Mouse (Mus musculus) hindbrain, postnatal 0 days (tissue): ENCODE data around the gene Snx3. TPM values are rescaled to one million over a fixed set of nuclear protein-coding genes. Genes with fewer than 3 reads are reported as not detected.

Source experiments
- ATAC-seq: fragments of 200-750 bp; cut with Nextera tagmentation; 2 replicates; pipeline ENCODE4 v1.8.0; 2017; ENCODE audit warnings: mild to moderate bottlenecking, moderate TSS enrichment, moderate library complexity
- DNase-seq: peaks from one replicate; pipeline ENCODE4 v3.0.0-alpha.2; 2015; ENCODE audit warnings: low spot score
- H3K27ac ChIP-seq: fragments of 300-500 bp; sonication (generic); 2 replicates; pipeline ENCODE4 v1.5.1; 2014; ENCODE audit warnings: mild to moderate bottlenecking
- H3K27me3 ChIP-seq: fragments of 300-500 bp; sonication (generic); 2 replicates; pipeline ENCODE4 v1.6.1; 2014; ENCODE audit warnings: low read length, mixed read lengths; ENCODE audit not compliant: insufficient read depth
- H3K36me3 ChIP-seq: fragments of 300-500 bp; sonication (generic); 2 replicates; pipeline ENCODE4 v1.6.1; 2014; ENCODE audit warnings: low read length, mixed read lengths; ENCODE audit not compliant: insufficient read depth
- H3K4me1 ChIP-seq: fragments of 300-500 bp; sonication (generic); 2 replicates; pipeline ENCODE4 v1.6.1; 2014; ENCODE audit warnings: antibody characterized with exemption, low read length, mixed read lengths; ENCODE audit not compliant: insufficient read depth
- H3K4me2 ChIP-seq: fragments of 300-500 bp; sonication (generic); 2 replicates; pipeline ENCODE4 v1.6.1; 2014; ENCODE audit warnings: low read depth, mild to moderate bottlenecking, low read length, moderate library complexity, mixed read lengths
- H3K4me3 ChIP-seq: fragments of 300-500 bp; sonication (generic); 2 replicates; pipeline ENCODE4 v1.5.1; 2014; ENCODE audit warnings: low read length
- H3K9ac ChIP-seq: fragments of 300-500 bp; sonication (generic); replicated peaks from 2 replicates; pipeline ENCODE4 v1.6.1; 2014; ENCODE audit warnings: mild to moderate bottlenecking, low read length, moderate library complexity, mixed read lengths
- H3K9me3 ChIP-seq: fragments of 300-500 bp; sonication (generic); 2 replicates; pipeline ENCODE4 v1.6.1; 2016; ENCODE audit warnings: low read length, mixed read lengths
- CTCF ChIP-seq: IDR thresholded peaks from 2 replicates; pipeline ENCODE4 v1.5.1; 2016; ENCODE audit warnings: antibody characterized with exemption, control low read depth, low read depth
- WGBS: fragments of 180-500 bp; shearing (Covaris S2); extraction: QIAGEN DNeasy Blood & Tissue Kit; methylation state at CpG from one replicate; pipeline ENCODE4 v1.1.7; 2014; 5-methylcytosine and 5-hydroxymethylcytosine counted together
- polyA plus RNA-seq: library from polyadenylated mRNA; unstranded; fragments of >200 nt; fragmentation: Nextera tagmentation; extraction: Ambion mirVana; gene quantifications from 2 replicates; pipeline ENCODE4 v1.2.1, GENCODE M21; 2015
- total RNA-seq: library from RNA; depleted of rRNA; stranded (reverse); fragments of >200 nt; gene quantifications from 2 replicates; pipeline ENCODE4 v1.2.3, GENCODE M21; 2014; rRNA removed

The Snx3 gene
- 129 and 134 TPM in 2 replicates for total RNA-seq
- polyA plus RNA-seq = 339 and 344 TPM in 2 replicates

- DNase-seq = peak; percentile 97
- no peak for TF ChIP-seq CTCF
- WGBS = under 1% methylated on average over 68 of the region's 68 CpGs
These were observed at the start of gene Snx3 for GRCm38 (mm10) chr10:42501775-42502348. TSS of gene Snx3 (plus strand) at chr10:42502030.

GRCm38 (mm10) chr10:42454266-42454665, 47.6 kb upstream of the Snx3 start:
- Histone ChIP-seq H3K36me3 (no peaks in the 10 kb centered on the region), H3K9ac (no peak overlapping the region), H3K9me3 (peaks cover 1% of the 10 kb centered on the region; the same call in 1 of the 2 replicates), H3K4me2 (no peak overlapping the region), H3K27ac (no peak overlapping the region), H3K4me3 (no peak overlapping the region), H3K27me3 (no peaks in the 10 kb centered on the region), H3K4me1 (no peaks in the 10 kb centered on the region)
- no peak for DNase-seq
- WGBS = 66% methylated on average over 11 of the region's 11 CpGs
- no peak for ATAC-seq
- no peak for TF ChIP-seq CTCF

More at GRCm38 (mm10) chr10:42501775-42502348, at the start of gene Snx3:
- Histone ChIP-seq H3K4me1 (no peaks in the 10 kb centered on the region; the same call in 1 of the 2 replicates), H3K36me3 (no peaks in the 10 kb centered on the region), H3K9ac (peak within 1 kb of the TSS; percentile 78), H3K27me3 (no peaks in the 10 kb centered on the region), H3K9me3 (no peaks in the 10 kb centered on the region), H3K27ac (peak within 1 kb of the TSS; percentile 85), H3K4me3 (peak within 1 kb of the TSS; percentile 99), H3K4me2 (peak within 1 kb of the TSS; percentile 81)
- ATAC-seq = peak; percentile 98

- Histone ChIP-seq H3K27me3 (no peaks in the 10 kb centered on the region), H3K36me3 (no peaks in the 10 kb centered on the region), H3K27ac (no peak overlapping the region), H3K4me3 (no peak overlapping the region), H3K4me2 (no peak overlapping the region), H3K9me3 (peaks cover 5% of the 10 kb centered on the region), H3K9ac (no peak overlapping the region), H3K4me1 (no peaks in the 10 kb centered on the region)
- 86% methylated on average over 6 of the region's 6 CpGs for WGBS
- TF ChIP-seq CTCF = no peak
- no peak for ATAC-seq
- no peak for DNase-seq
These were observed 47.1 kb upstream of the Snx3 start for GRCm38 (mm10) chr10:42454690-42455089.

GRCm38 (mm10) chr10:42455981-42456380, 45.8 kb upstream of the Snx3 start:
- DNase-seq (no peak), ATAC-seq (no peak)
- TF ChIP-seq CTCF = no peak
- Histone ChIP-seq H3K9me3 (peaks cover 8% of the 10 kb centered on the region), H3K27ac (no peak overlapping the region), H3K36me3 (no peaks in the 10 kb centered on the region), H3K4me2 (no peak overlapping the region), H3K4me3 (no peak overlapping the region), H3K9ac (no peak overlapping the region), H3K4me1 (no peaks in the 10 kb centered on the region), H3K27me3 (no peaks in the 10 kb centered on the region)
- 55% methylated on average over 5 of the region's 5 CpGs for WGBS

GRCm38 (mm10) chr10:42457557-42458191, 44.2 kb upstream of the Snx3 start:
- no peak overlapping the region for H3K4me2 ChIP-seq
- peaks cover 8% of the 10 kb centered on the region for H3K9me3 ChIP-seq
- WGBS = 75% methylated on average over 9 of the region's 9 CpGs
- no peak overlapping the region for H3K4me3 ChIP-seq
- H3K27ac ChIP-seq = no peak overlapping the region
- no peaks in the 10 kb centered on the region for H3K27me3 ChIP-seq
- TF ChIP-seq CTCF = no peak
- H3K4me1 ChIP-seq = no peaks in the 10 kb centered on the region
- no peaks in the 10 kb centered on the region for H3K36me3 ChIP-seq
- ATAC-seq (no peak), DNase-seq (no peak)
- no peak overlapping the region for H3K9ac ChIP-seq

- Histone ChIP-seq H3K4me1 (no peaks in the 10 kb centered on the region), H3K36me3 (no peaks in the 10 kb centered on the region), H3K9ac (no peak overlapping the region), H3K4me3 (no peak overlapping the region), H3K9me3 (peaks cover 8% of the 10 kb centered on the region), H3K27ac (0 out of 2 replicates have a peak overlapping the region, but pooled peaks have one; percentile 20), H3K4me2 (no peak overlapping the region), H3K27me3 (no peaks in the 10 kb centered on the region)
- DNase-seq = no peak
- no peak for ATAC-seq
- TF ChIP-seq CTCF = no peak
- 57% methylated on average over 5 of the region's 5 CpGs for WGBS
These were observed 37.6 kb upstream of the Snx3 start for GRCm38 (mm10) chr10:42464224-42464623.

- no peak overlapping the region for H3K9ac ChIP-seq
- H3K4me2 ChIP-seq = no peak overlapping the region
- H3K4me3 ChIP-seq = no peak overlapping the region
- no peaks in the 10 kb centered on the region for H3K27me3 ChIP-seq
- no peaks in the 10 kb centered on the region for H3K4me1 ChIP-seq
- H3K9me3 ChIP-seq = peaks cover 2% of the 10 kb centered on the region; the same call in 1 of the 2 replicates
- no peak for TF ChIP-seq CTCF
- ATAC-seq (no peak), DNase-seq (no peak)
- H3K27ac ChIP-seq = no peak overlapping the region
- 80% methylated on average over 14 of the region's 14 CpGs for WGBS
- H3K36me3 ChIP-seq = no peaks in the 10 kb centered on the region
These were observed 37.0 kb upstream of the Snx3 start for GRCm38 (mm10) chr10:42464805-42465204.
